Mouse (Mus musculus) cortical plate, adult 2 months (tissue): ENCODE data around the gene Spice1.

Source experiments
- CTCF ChIP-seq: fragments of 200-500 bp; IDR thresholded peaks from 2 replicates; pipeline ENCODE4 v1.5.1; 2011; ENCODE audit warnings: mild to moderate bottlenecking, control low read depth, low read length; ENCODE audit not compliant: insufficient read depth; ENCODE audit errors: extremely low read depth
- POLR2A ChIP-seq: fragments of 200-500 bp; IDR thresholded peaks from 2 replicates; pipeline ENCODE4 v1.6.1; 2011; ENCODE audit warnings: mild to moderate bottlenecking, low read length, control low read depth; ENCODE audit not compliant: insufficient read depth; ENCODE audit errors: extremely low read depth

GRCm38 (mm10) chr16:44435481-44435880 lies 88.6 kb downstream of the Spice1 start:
- TF ChIP-seq CTCF (no peak), POLR2A (no peak)
